Mouse (Mus musculus) intestine, postnatal 0 days (tissue): ENCODE data around the gene Ppil6. TPM values are rescaled to one million over a fixed set of nuclear protein-coding genes. Genes with fewer than 3 reads are reported as not detected.
A peak's percentile ranks its signal among the peaks of the same experiment; 100 is the strongest.

Experiments
- ATAC-seq: fragments of 200-750 bp; cut with Nextera tagmentation; 2 replicates; pipeline ENCODE4 v1.8.0; 2017; ENCODE audit warnings: mild to moderate bottlenecking, moderate TSS enrichment, moderate library complexity
- H3K27ac ChIP-seq: fragments of 300-500 bp; sonication (generic); 2 replicates; pipeline ENCODE4 v1.5.1; 2014; ENCODE audit warnings: mild to moderate bottlenecking, low read depth, low read length, moderate library complexity
- H3K27me3 ChIP-seq: fragments of 300-500 bp; sonication (generic); replicated peaks from 2 replicates; pipeline ENCODE4 v1.6.1; 2014; ENCODE audit warnings: low read length, mixed read lengths; ENCODE audit not compliant: control insufficient read depth, insufficient read depth
- H3K36me3 ChIP-seq: fragments of 300-500 bp; sonication (generic); 2 replicates; pipeline ENCODE4 v1.6.1; 2014; ENCODE audit warnings: mild to moderate bottlenecking, moderate library complexity; ENCODE audit not compliant: control insufficient read depth, insufficient read depth
- H3K4me1 ChIP-seq: fragments of 300-500 bp; sonication (generic); replicated peaks from 2 replicates; pipeline ENCODE4 v1.6.1; 2014; ENCODE audit warnings: antibody characterized with exemption, low read length, mixed read lengths; ENCODE audit not compliant: control insufficient read depth, insufficient read depth
- H3K4me2 ChIP-seq: fragments of 300-500 bp; sonication (generic); replicated peaks from 2 replicates; pipeline ENCODE4 v1.6.1; 2014; ENCODE audit warnings: low read depth, mild to moderate bottlenecking, moderate library complexity
- H3K4me3 ChIP-seq: fragments of 300-500 bp; sonication (generic); 2 replicates; pipeline ENCODE4 v1.5.1; 2014; ENCODE audit warnings: low read depth, low read length
- H3K9ac ChIP-seq: fragments of 300-500 bp; sonication (generic); 2 replicates; pipeline ENCODE4 v1.6.1; 2014; ENCODE audit warnings: mild to moderate bottlenecking, low read depth, low read length
- H3K9me3 ChIP-seq: fragments of 300-500 bp; sonication (generic); 2 replicates; pipeline ENCODE4 v1.6.1; 2016; ENCODE audit warnings: mixed run types; ENCODE audit not compliant: control insufficient read depth
- CTCF ChIP-seq: sonication (generic); IDR thresholded peaks from 2 replicates; pipeline ENCODE4 v1.5.1; 2016; ENCODE audit warnings: low read depth, mild to moderate bottlenecking, control low read depth, antibody characterized with exemption, moderate library complexity
- WGBS: fragments of 180-500 bp; shearing (Covaris S2); extraction: QIAGEN DNeasy Blood & Tissue Kit; methylation state at CpG from one replicate; pipeline ENCODE4 v1.1.7; 2014; 5-methylcytosine and 5-hydroxymethylcytosine counted together
- polyA plus RNA-seq: library from polyadenylated mRNA; unstranded; fragments of >200 nt; fragmentation: Nextera tagmentation; extraction: Ambion mirVana; gene quantifications from 2 replicates; pipeline ENCODE4 v1.2.1, GENCODE M21; 2015

Gene Ppil6
- polyA plus RNA-seq, result 1.0 and 1.3 TPM in 2 replicates

DNA sequence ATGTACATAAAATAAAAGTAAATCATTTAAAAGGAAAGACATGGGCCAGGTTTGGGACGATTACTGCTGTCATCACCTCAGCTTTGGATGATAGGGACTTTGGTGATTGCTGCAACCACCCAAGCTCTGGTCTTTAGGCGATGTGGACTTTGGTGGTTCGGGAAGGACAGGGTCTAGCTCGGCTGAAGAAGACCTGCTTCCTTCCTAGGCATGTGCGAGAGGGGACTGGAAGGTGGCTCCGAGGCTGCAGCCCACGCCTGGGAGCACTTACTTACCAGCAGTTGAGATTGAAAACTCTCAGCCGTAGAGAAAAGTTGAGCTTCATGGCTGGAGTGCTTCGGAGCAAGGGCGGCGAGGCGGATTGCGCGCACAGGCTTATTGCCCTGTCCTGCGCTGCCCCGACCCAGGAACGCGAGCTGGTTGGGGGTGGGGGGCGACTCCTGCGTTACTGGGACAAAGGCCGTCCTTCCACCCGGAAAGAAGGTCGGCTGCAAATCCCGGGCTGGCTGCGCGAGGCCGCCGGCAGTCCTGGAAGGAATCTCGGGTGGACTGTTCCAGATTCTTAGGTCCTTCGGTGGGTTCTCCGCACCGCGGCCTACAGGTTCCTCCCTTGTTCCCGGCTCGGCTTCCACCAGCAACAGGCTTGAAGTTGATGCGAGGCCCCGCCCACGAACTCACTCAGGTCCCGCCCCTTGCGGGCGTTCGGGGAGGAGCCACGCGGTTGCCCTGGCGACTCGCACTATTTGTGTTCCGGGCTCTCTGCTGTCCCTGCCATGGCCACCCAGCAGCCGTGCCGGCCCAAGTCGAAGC lies at the start of gene Ppil6, which contains the start of gene Smpd2:
TSS of gene Ppil6 (plus strand) at position 732 of the 810 bp plus-strand sequence.
TSS of gene Smpd2 (minus strand) at position 662 of the 810 bp plus-strand sequence.
- Histone ChIP-seq H3K27me3 (no peaks in the 10 kb centered on the region), H3K4me3 (peak within 1 kb of the TSS; percentile 73), H3K9me3 (no peaks in the 10 kb centered on the region), H3K4me2 (peak within 1 kb of the TSS; percentile 100), H3K36me3 (peaks cover 32% of the 10 kb centered on the region), H3K4me1 (peaks cover 7% of the 10 kb centered on the region), H3K27ac (peak within 1 kb of the TSS; percentile 88), H3K9ac (peak within 1 kb of the TSS; percentile 75)
- TF ChIP-seq CTCF, result no peak
- peak; percentile 89 for ATAC-seq
- WGBS, result under 1% methylated on average over 50 of the region's 50 CpGs

- Histone ChIP-seq H3K9me3 (no peaks in the 10 kb centered on the region), H3K4me2 (no peak overlapping the region), H3K36me3 (peaks cover 4% of the 10 kb centered on the region; the same call in 1 of the 2 replicates), H3K9ac (no peak overlapping the region), H3K27me3 (no peaks in the 10 kb centered on the region), H3K4me3 (no peak overlapping the region), H3K4me1 (peaks cover 10% of the 10 kb centered on the region; the same call in 1 of the 2 replicates), H3K27ac (no peak overlapping the region)
- no peak for ATAC-seq
- 85% methylated on average over 1 of the region's 1 CpGs for WGBS
- TF ChIP-seq CTCF, result no peak
These were observed 42.0 kb upstream of the Ppil6 start for GRCm38 (mm10) chr10:41448216-41448615.

- H3K27me3 ChIP-seq, result no peaks in the 10 kb centered on the region
- H3K9me3 ChIP-seq, result no peaks in the 10 kb centered on the region
- peak; percentile 20; the same call in 1 of the 2 replicates for ATAC-seq
- H3K36me3 ChIP-seq, result peaks cover 9% of the 10 kb centered on the region; the same call in 1 of the 2 replicates
- peak overlapping the region; percentile 72 for H3K4me3 ChIP-seq
- TF ChIP-seq CTCF, result no peak
- peak overlapping the region; percentile 70 for H3K27ac ChIP-seq
- H3K4me1 ChIP-seq, result peaks cover 10% of the 10 kb centered on the region; the same call in 1 of the 2 replicates
- H3K4me2 ChIP-seq, result peak overlapping the region; percentile 78
- peak overlapping the region; percentile 68; the same call in 1 of the 2 replicates for H3K9ac ChIP-seq
- WGBS, result 13% methylated on average over 14 of the region's 14 CpGs
These were observed 40.6 kb upstream of the Ppil6 start for GRCm38 (mm10) chr10:41449684-41450083.

DNA sequence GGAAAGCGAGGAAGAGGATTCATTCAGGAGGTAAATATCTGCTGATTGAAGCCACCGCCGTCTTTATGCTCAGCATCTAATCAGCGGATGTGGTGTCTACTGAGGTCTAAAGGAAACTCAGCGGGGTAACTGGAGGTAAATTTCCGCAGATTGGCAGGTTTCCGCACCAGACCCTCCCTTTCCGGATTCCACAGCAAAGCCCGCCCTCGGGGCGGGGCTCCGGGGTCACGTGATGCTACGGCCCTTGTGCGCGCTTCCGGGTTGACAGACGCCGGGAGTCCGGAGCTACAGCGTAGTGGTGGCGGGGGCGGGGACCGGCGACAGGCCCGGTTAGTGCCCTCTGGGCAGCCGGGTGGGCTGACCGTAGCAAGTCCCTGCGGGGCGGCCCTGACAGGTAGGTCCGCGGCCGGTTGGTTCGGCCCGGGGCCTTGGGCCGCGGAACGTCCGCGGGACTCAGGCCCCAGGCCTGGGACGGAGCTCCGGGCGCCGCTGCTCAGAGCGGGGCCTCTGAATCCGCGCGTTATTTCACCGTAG lies 40.0 kb upstream of the Ppil6 start, which contains the start of gene Zbtb24:
TSS of gene Zbtb24 (plus strand) at position 247 of the 534 bp plus-strand sequence.
- H3K4me2 ChIP-seq, result peak within 1 kb of the TSS; percentile 78
- no peaks in the 10 kb centered on the region for H3K27me3 ChIP-seq
- peaks cover 9% of the 10 kb centered on the region; the same call in 1 of the 2 replicates for H3K36me3 ChIP-seq
- H3K4me1 ChIP-seq, result peaks cover 10% of the 10 kb centered on the region; the same call in 1 of the 2 replicates
- under 1% methylated on average over 49 of the region's 49 CpGs for WGBS
- H3K27ac ChIP-seq, result peak within 1 kb of the TSS; percentile 70
- ATAC-seq, result peak; percentile 94
- peak within 1 kb of the TSS; percentile 68 for H3K9ac ChIP-seq
- H3K4me3 ChIP-seq, result peak within 1 kb of the TSS; percentile 72
- H3K9me3 ChIP-seq, result no peaks in the 10 kb centered on the region
- TF ChIP-seq CTCF, result no peak

- H3K27ac ChIP-seq, result peak overlapping the region; percentile 70
- H3K27me3 ChIP-seq, result no peaks in the 10 kb centered on the region
- H3K4me3 ChIP-seq, result peak overlapping the region; percentile 72
- peak overlapping the region; percentile 78 for H3K4me2 ChIP-seq
- 33% methylated on average over 18 of the region's 18 CpGs for WGBS
- TF ChIP-seq CTCF, result no peak
- peak overlapping the region; percentile 68 for H3K9ac ChIP-seq
- H3K9me3 ChIP-seq, result no peaks in the 10 kb centered on the region
- H3K4me1 ChIP-seq, result peaks cover 10% of the 10 kb centered on the region; the same call in 1 of the 2 replicates
- peak; percentile 6; the same call in 1 of the 2 replicates for ATAC-seq
- H3K36me3 ChIP-seq, result peaks cover 16% of the 10 kb centered on the region; the same call in 1 of the 2 replicates
These were observed 39.3 kb upstream of the Ppil6 start for GRCm38 (mm10) chr10:41450780-41451522.
